Mouse (Mus musculus) G1E (cell line): ENCODE results near the gene Ephb1.

Source experiments
- CTCF ChIP-seq: IDR thresholded peaks from 2 replicates; pipeline ENCODE4 v1.5.1; 2012; ENCODE audit warnings: low read depth, low read length, inconsistent platforms, mixed read lengths
- GATA1 ChIP-seq: IDR thresholded peaks from 2 replicates; pipeline ENCODE4 v1.6.1; 2012; ENCODE audit warnings: borderline replicate concordance, low read length, inconsistent platforms, mixed read lengths
- GATA2 ChIP-seq: IDR thresholded peaks from 2 replicates; pipeline ENCODE4 v1.6.1; 2012; ENCODE audit warnings: low read depth, low read length, inconsistent platforms, borderline replicate concordance
- POLR2AphosphoS5 ChIP-seq: IDR thresholded peaks from 2 replicates; pipeline ENCODE4 v1.6.1; 2012; ENCODE audit warnings: low read depth, low read length, inconsistent platforms; ENCODE audit not compliant: insufficient replicate concordance
- TAL1 ChIP-seq: conservative IDR thresholded peaks from 2 replicates; pipeline ENCODE4 v1.6.1; 2012; ENCODE audit warnings: low read depth, low read length, inconsistent platforms, mixed read lengths

- TF ChIP-seq CTCF: no peak
- no peak for TF ChIP-seq TAL1
- TF ChIP-seq GATA1: no peak
- no peak for TF ChIP-seq POLR2AphosphoS5
- TF ChIP-seq GATA2: no peak
These were observed 198.6 kb downstream of the Ephb1 start for GRCm38 (mm10) chr9:102155876-102156275.
